Mouse (Mus musculus): ENCODE results near the gene Sh3tc1. TPM values are rescaled to one million over a fixed set of nuclear protein-coding genes. Genes with fewer than 3 reads are reported as not detected.

The Sh3tc1 gene
- total RNA-seq, 2 experiments from 2014 or later: 2.0 to 3.2 TPM

DNA sequence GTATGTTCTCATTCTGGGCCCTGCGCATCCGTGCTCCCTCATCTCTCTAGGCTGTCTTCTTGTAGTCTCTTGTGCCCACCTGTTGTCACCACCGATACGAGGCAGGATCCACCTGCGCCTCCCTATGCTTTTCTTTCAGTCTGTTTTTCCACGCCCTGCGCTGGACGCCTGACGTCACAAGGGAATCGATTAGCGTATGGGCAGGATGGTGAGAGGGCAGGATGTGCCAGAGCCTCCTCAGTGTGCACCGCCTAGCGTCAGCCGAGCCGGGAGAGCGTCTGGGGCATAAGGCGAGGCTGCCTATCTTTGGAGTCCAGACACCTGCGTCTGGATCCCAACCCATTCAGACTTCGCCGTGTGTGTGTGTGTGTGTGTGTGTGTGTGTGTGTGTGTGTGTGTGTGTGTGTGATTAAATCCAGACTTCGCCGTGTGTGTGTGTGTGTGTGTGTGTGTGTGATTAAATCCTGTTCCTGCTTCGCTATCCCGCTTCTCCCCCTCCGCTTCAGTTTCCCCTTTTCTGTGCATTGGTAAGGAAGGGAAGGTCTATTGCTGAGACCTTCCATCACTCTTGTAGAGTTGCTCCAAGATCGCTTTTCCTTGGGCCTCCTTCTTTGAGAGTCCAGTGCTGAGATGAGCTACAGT is 17.3 kb upstream of the Sh3tc1 start:
- intact Hi-C loops (cut with DNase I): loop anchor here (5.0 kb wide), 1 partner anchor 40 kb away; no protein-coding TSS in a partner anchor
- no peak for DNase-seq

DNA sequence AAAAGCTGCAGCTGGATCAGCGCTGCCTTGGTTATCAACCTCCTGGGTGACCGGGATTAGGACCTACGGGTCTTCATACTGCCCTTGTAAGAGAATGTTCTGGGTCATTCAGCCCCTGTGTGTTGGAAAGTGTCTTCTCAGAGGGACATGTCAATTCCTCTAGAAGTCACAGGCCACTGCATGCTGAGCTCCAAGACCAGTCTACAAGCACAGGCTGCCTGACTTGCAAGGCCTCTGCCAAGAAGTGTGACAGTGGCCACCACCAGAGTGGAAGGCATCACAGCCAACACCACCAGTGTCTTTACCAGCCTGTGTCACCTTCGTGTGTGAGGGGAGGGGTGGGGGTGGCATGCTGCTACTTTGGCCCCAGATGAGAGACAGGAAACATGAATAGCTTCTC is 16.2 kb upstream of the Sh3tc1 start:
- intact Hi-C loops (cut with DNase I): loop anchor here (5.0 kb wide), 1 partner anchor 41 kb away; no protein-coding TSS in a partner anchor
- no peak for DNase-seq

DNA sequence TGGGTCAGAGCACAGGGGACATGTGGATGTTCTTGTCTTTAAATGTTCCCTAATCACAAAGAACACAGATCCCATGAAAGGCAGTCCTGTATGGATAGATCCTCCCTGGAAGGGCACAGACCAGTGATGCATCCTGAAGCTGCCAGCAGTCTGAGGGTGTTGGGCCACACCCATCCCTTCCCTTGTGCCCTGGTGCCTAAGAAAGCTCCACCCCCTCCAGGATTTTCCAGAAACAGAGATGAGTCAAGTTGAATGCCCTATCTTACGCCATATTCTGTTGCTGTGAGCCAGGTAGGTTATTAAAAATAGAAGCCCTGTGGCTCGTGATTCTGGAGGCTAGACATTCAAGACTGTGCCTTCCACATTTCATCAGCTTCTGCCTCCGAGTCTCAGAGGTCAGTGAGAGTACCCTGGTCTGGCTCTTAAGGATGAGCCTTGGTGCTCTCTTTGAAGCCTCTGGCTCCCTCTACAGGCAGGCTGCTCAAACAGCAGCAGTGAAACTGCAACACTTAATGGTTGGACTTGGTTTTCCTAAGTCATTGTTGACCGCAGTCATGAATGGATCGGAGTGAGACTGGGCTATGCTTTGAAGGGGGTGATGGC is 15.4 kb upstream of the Sh3tc1 start:
- intact Hi-C loops (cut with DNase I): loop anchor here (2.0 to 5.0 kb wide), 2 partner anchors 36 to 42 kb away; no protein-coding TSS in a partner anchor
- DNase-seq: peak; percentile 40

DNA sequence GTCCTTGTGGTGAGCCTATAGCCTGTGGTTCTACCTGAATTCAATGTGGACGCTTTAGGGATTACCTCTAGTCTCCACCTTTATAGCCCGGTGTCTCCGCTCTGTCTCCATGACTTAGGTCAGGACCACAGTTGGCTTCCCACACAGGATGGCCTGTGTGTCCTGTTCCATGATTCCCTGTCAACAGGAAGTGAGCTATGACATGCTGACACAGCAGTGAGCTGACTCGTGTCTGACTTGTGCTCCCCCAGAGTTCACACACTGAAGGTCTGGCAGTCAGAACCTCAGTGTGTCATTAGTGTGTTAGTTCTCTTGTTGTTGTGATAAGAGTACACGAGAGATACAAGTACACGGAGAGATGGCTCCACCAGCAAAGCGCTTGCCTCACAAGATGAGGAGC is 11.2 kb upstream of the Sh3tc1 start:
- no peak for DNase-seq
- intact Hi-C loops (cut with DNase I): loop anchor here (5.0 kb wide), 1 partner anchor 49 kb away; no protein-coding TSS in a partner anchor

DNA sequence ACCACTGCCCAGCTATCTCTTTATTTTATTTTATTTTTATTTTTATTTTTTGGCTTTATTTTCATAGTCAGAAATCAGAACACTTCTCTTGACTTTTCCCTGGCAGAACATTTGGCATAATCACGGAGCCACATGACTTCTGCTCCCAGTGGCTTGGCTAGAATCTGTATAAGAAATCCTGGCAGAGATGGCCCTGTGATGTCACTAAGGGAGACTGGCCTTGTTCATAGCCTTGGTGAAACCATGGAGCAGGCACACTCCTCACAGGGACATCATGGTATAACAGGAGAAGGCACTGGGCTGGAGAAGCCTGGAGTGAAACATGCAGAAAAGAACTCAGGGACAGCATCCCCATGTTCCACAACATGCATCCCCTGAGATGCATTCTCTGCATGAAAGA is 10.2 kb upstream of the Sh3tc1 start:
- intact Hi-C loops (cut with DNase I): loop anchor here (5.0 kb wide), 1 partner anchor 48 kb away; no protein-coding TSS in a partner anchor
- DNase-seq: no peak

DNA sequence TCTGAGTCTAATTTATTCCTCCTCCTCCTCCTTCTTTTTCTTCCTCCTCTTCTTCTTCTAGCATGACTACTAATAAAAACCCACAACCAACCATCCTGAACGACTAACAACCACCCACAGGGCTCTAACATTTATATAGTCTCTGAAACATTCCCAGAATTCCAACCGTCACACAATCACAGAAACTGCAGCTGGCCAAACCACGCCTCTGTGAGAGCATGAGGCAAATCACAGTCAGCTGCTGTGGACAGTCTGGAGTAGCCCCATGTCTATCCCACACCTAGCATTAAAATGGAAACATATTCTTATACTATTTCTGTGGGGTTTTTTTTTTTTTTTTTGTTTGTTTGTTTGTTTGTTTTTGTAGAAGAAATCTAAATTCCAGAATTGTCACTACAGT is 9.6 kb upstream of the Sh3tc1 start:
- intact Hi-C loops (cut with DNase I): loop anchor here (10.0 kb wide), 1 partner anchor 225 kb away; no protein-coding TSS in a partner anchor
- DNase-seq: no peak

DNA sequence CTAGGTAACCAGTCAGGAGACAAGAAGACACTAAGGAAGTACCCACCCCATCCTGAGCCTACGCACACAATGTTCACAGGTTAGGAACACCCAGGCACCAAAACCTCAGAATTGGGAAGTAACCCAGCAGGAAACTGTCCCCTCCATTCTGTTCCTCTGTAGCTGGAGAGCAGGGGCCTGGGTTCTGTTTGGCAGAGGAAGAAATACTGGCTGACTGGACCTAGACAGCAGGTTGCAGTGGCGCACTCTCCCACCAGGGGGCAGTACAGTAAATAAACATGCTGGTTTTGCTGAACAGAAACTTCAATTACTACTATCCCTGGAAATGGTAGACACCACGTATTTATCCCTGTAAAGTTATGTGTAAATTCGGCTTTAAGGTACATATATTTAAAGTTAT is 7.1 kb upstream of the Sh3tc1 start:
- intact Hi-C loops (cut with DNase I): loop anchor here (1.0 to 10.0 kb wide), 2 partner anchors 111 to 228 kb away; no protein-coding TSS in a partner anchor
- DNase-seq: peak; percentile 75 to 77

DNA sequence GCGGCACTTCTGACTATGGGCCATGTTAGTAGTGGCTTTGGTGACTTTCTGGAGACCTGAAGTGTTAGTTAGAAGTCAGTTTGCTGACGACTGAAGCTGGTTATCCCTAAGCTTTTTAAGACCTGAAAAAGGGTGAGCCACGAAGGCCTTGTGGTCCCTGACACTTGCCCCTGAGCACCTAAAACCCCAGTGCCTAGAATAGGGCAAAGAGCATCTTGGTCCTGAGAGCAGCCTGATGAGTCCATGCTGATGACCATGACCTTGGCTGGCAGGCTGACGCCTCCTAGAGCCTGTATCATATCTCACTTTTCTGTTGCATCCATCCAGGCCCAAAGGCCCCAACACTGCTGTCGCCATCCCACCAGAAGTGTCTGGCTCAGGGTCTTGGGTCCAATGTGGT is 5.6 kb upstream of the Sh3tc1 start:
- intact Hi-C loops (cut with DNase I): loop anchor here (10.0 kb wide), 1 partner anchor 229 kb away; no protein-coding TSS in a partner anchor
- DNase-seq: no peak

DNA sequence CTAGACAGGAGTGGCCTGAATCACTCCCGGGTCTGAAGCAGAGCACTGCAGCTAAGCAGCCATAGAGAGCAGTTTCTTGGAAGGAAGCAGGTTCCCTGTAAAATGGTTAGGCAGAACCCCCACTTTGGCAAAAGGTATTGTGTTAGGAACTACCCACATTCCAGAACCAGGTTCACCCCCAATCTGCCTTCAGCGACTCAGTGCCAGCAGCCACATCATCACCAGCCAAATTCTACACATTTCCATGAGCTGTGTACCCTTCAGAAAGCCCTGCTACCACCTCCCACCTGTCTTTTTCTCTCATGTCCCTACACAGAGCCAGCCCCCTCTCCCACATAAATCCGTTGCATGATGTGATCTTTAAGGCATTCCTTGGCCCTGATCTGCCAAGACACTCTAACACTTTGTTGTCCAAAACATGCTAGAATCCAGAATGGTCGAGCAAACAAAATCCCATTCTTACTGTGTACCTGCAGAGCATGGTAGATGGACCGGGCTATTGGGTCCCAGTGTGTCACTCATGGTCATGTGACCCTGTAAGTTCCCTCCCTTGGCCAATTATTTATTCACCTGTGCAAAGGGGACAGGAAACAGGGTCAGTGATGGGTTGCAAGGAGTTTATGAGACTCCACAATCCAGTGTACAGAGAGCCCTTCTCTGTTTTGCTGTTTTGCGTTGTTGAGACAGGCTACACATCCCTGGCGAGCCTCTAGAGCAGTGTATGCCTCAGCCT is 4.4 kb upstream of the Sh3tc1 start:
- intact Hi-C loops (cut with DNase I): loop anchor here (10.0 kb wide), 1 partner anchor 231 kb away; no protein-coding TSS in a partner anchor
- DNase-seq: no peak

DNA sequence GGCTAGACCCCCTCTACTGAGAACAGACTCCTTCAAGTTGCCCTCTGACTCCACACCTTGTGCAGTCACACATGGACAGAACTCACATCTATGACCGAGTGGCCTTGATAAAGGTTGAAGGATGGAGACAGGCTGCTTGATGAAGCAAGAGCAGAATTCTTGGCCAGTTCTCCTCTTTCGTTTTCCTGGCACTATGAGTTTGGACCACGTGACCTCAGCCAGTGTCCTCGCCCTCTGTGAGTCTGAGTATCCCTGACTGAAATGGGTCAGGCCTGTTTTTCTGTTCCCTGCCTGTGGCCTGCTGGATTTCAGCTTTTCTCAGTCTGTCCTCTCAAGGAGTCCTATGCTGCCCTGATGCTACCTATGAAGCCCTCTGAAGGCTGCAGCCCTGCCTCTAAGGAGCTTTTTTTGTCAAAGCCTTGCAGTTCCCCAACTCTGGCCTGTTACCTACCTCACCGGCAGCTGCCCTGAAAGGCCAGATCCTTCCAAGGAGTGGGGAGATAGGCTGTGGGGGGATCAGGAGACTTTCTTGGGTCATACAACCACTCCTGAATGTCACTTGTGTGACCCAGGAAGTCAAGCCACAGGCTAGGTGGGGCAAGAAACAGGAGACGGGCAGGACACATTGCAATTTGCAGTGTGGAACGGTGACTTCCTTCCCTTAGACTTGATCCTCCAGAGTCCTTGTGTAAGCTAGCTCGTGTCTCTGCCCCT is 3.6 kb upstream of the Sh3tc1 start:
- DNase-seq: peak; percentile 38 to 60
- intact Hi-C loops (cut with DNase I): loop anchor here (10.0 kb wide), 1 partner anchor 231 kb away; no protein-coding TSS in a partner anchor

DNA sequence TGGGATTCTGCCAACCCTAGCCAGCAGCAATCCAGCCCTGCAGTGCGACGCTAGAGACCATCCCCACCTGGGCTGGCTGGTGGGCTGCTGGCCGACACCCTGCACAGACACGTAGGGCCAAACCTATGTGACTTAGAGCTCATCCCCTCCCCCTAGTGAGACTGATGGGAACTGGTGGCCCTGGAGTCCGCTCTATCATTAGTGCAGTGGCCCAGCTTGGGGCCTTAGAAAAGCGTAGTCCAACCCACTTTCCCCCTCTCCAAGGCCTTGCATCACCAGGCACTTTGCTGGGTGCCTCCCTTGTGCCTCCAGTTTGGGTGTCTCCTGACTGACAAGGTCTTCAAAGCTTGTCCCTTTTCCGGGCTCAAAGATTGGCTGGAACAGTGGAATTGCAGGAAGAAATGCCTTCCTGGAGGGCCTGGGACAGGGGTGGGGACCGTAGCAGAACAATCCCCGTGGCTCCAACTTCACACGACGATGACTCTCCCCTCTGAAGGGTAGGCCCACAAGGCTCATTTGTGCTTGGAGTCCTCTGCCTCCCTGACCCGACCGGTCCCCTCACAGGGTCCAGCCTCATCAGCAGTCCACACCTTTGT is 1.5 kb upstream of the Sh3tc1 start:
- intact Hi-C loops (cut with DNase I): loop anchor here (10.0 kb wide), 1 partner anchor 233 kb away; no protein-coding TSS in a partner anchor
- no peak for DNase-seq

DNA sequence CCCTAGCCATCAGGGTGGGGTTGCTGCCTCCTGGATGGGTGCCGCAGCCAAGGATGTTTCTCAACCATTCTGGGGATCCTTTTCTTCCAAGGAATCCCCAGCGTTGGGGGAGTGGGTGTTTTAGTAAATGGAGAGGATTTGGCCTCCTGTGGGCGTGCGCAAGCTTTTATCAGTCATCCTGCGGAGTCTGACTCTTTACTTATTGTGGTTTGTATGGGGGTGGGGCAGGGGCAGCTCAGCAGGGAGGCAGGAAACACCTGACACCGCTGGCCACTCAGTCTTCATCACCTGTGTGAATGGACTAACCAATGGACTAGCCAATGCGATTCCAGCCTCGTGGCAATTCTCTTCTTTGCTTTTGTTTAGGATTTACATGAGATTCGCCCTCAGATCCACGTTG is 929 bp upstream of the Sh3tc1 start:
- DNase-seq: no peak
- intact Hi-C loops (cut with DNase I): loop anchor here (10.0 kb wide), 1 partner anchor 234 kb away; no protein-coding TSS in a partner anchor

DNA sequence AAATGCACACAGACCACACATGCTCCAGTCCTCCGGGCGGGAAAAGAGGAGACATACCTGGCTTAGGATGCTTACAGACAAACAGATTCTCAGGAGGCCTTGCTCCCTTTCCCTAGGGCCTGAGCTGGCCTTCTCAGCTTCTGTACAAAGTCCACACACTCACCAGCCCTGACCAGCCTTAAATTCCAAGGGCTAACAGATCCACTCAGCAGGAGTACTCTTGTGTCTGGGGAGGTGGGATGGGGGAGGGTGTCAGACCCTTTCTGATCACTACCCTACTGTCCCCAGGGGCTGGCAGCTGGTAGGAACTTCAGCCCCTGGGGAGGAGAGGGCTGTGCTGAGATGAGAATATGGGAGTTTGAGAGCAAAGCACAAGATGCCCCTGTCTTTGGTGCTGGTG is 782 bp downstream of the Sh3tc1 start:
- no peak for DNase-seq
- intact Hi-C loops (cut with DNase I): loop anchor here (5.0 kb wide), 1 partner anchor 113 kb away; no protein-coding TSS in a partner anchor

DNA sequence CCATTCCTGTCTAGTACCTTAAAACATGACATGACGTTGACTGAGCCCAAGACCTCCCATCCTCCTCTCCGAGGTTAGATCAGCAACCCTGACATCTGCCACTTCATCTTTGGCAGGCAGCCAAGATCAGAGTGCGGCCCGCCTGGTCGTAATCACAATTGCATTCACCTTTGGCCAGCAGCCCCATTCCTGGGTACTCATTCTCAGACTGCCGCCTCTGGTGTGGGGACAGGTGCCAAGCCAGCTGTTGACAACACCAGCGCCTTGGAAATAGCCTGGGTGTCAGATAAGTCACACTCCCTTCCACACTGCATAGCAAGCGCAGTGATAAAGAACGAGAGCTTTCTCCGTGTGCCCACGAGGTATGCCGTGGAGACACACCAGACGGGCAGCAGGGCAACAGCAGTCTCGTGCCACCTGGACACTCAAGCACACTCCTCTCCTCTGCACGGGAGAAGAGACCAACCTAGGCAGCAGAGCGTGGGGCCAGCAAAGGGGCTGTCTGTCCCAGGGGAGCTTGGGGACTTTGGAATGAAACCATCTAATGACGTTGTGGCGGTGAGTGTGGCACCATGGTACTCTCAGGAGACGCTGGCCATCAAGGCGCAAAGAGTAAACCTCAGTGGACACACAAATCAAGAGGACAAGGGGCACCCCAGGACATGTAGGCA is 2.4 kb downstream of the Sh3tc1 start:
- no peak for DNase-seq

DNA sequence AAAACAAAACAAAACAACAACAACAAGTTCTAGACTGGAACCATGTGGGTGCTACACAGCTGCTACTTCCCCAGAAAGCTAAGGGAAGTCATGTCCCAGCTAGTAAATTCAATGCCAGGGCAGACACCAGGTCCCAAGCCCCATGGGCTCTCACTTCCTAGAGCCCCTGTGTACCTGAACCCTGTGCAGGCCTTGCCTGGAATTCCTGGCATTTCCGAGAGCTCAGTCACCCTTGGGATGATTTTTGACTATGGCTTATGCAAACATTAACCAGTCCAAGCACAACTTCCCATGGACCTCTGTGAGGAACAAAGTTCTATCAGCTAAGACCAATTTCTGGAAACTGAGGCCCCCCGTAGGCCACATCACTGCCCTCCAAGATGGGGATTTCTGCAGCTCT is 6.3 kb downstream of the Sh3tc1 start:
- no peak for DNase-seq
- intact Hi-C loops (cut with DNase I): no loop called here

More for the DNA sequence above, 2.4 kb downstream of the Sh3tc1 start:
- intact Hi-C loops (cut with DNase I): loop anchor here (5.0 kb wide), 1 partner anchor 115 kb away; no protein-coding TSS in a partner anchor

DNA sequence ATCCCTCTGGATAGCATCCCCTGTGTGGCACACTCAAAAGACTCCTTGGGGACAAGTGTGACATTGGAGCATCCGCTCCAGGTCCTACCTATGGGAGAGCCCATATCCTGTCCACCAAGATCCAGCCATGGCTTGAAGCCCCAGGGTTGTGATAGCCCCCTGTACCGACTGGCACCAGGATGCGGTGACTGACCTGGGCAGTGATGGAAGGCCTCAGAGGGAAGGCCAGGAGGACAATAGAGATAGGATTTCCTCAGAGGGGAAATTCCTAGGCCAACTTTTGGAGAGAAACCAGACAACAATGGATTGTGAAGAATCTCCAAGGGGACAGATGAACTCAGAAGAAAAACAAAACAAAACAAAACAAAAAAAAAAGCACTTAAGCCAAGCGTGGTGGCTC is 8.8 kb downstream of the Sh3tc1 start:
- intact Hi-C loops (cut with DNase I): no loop called here
- DNase-seq: no peak

DNA sequence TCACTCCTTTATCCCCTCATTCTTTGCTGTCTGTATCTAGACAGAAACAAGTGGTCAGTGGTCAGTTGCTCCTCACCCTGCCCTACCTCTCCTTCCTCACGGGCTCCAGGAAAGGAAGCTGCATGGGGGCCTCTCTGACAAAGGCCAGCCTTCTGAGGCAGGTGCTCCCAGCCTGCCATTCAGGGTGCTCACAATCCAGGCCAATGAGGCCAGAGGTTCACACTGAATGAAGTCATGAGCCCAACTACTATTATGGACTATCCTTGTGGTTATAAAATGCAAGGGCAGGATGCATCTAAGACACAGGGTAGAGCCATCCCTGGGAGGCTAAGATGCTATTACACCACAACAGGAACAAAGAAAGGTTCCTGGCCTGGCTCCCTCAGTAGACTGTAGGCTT is 9.2 kb downstream of the Sh3tc1 start:
- no peak for DNase-seq
- intact Hi-C loops (cut with DNase I): no loop called here

DNA sequence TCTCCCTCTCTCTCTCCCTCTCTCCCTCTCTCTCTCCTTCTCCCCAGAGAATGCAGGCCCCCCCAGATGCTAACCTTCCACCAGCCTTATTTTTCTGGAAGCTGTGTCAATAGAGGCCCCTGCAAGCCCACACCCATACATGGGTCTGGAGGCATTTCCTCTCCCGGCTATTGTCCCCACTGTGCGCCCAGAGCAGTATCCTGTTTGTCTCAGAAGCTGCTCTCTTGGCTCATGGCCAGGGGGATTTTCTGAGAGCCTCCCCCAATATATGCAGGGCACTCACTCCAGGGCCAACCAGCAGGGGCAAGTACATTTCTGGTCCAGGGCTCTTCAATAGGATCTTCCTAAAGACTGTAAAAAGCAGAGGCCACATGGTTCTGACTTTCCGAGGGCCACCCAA is 9.9 kb downstream of the Sh3tc1 start:
- intact Hi-C loops (cut with DNase I): no loop called here
- DNase-seq: peak in 1 of 2 experiments; percentile 45

DNA sequence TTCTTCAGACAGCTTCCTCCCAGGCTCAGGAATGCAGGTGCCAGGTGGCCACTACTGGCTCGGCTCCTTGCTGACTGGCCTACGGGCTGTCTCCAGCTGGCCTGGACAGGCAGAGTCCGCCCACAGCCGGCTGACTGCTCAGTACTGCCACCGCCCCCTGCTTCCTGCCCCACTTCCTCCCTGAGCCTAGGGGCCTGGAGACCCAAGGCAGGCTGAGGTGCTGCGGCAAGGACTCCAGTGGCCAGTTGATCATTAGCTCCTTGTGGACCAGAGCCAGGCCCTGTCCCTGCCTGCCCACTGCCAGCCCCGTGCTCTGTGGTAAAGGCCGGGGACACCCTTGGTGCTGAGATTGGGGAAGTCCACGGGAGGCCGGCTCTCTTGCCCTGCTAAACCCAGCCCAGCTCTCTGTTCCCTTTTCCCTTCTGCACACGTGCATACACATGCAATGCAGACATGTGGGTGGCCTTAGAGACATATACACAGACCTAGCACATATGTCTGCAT is 10.8 kb downstream of the Sh3tc1 start:
- intact Hi-C loops (cut with DNase I): no loop called here
- DNase-seq: peak; percentile 36 to 47

Measured in gastrocnemius, postnatal 36 days (tissue).